Mouse (Mus musculus) heart, embryonic 14.5 days (tissue): ENCODE measurements around the gene Olfr520. TPM values are rescaled to one million over a fixed set of nuclear protein-coding genes. Genes with fewer than 3 reads are reported as not detected.

Experiments
- ATAC-seq: fragments of 200-750 bp; cut with Nextera tagmentation; 2 replicates; pipeline ENCODE4 v1.8.0; 2017; ENCODE audit warnings: low read depth, moderate TSS enrichment; ENCODE audit not compliant: insufficient number of reproducible peaks, insufficient read depth, low FRiP score
- H3K27ac ChIP-seq, 2 experiments: fragments of 200-500 bp in 1 of 2; fragments of 300-500 bp in 1 of 2; sonication (generic) in 1 of 2; replicated peaks in 1 of 2; 2 replicates each; pipeline ENCODE4 v1.5.1; 2012 to 2014; ENCODE audit warnings: low read depth in 2 of 2, low read length in 2 of 2, control low read depth in 1 of 2, mild to moderate bottlenecking in 1 of 2, mixed read lengths in 1 of 2; ENCODE audit not compliant: control insufficient read depth in 1 of 2, insufficient read depth in 1 of 2
- H3K27me3 ChIP-seq: fragments of 300-500 bp; sonication (generic); 2 replicates; pipeline ENCODE4 v1.6.1; 2014; ENCODE audit warnings: mild to moderate bottlenecking, low read length, control low read depth; ENCODE audit not compliant: control insufficient read depth, insufficient read depth
- H3K36me3 ChIP-seq: fragments of 300-500 bp; sonication (generic); 2 replicates; pipeline ENCODE4 v1.6.1; 2014; ENCODE audit warnings: mild to moderate bottlenecking, control low read depth, low read length, mixed read lengths; ENCODE audit not compliant: control insufficient read depth, insufficient read depth
- H3K4me1 ChIP-seq, 2 experiments: fragments of 200-500 bp in 1 of 2; fragments of 300-500 bp in 1 of 2; sonication (generic) in 1 of 2; 2 replicates each; pipeline ENCODE4 v1.6.1; 2012 to 2014; ENCODE audit warnings: low read length in 2 of 2, control low read depth in 1 of 2, mixed read lengths in 1 of 2; ENCODE audit not compliant: control insufficient read depth in 2 of 2, insufficient read depth in 2 of 2
- H3K4me2 ChIP-seq: fragments of 300-500 bp; sonication (generic); 2 replicates; pipeline ENCODE4 v1.6.1; 2014; ENCODE audit warnings: mild to moderate bottlenecking, low read length
- H3K4me3 ChIP-seq, 2 experiments: fragments of 200-500 bp in 1 of 2; fragments of 300-500 bp in 1 of 2; sonication (generic) in 1 of 2; 2 replicates each; pipeline ENCODE4 v1.5.1; 2012 to 2014; ENCODE audit warnings: low read length in 2 of 2, mild to moderate bottlenecking in 2 of 2, control low read depth in 1 of 2, low read depth in 1 of 2, moderate library complexity in 1 of 2; ENCODE audit not compliant: control insufficient read depth in 1 of 2, insufficient read depth in 1 of 2
- H3K9ac ChIP-seq: fragments of 300-500 bp; sonication (generic); 2 replicates; pipeline ENCODE4 v1.6.1; 2014; ENCODE audit warnings: mild to moderate bottlenecking, low read length
- H3K9me3 ChIP-seq: fragments of 300-500 bp; sonication (generic); 2 replicates; pipeline ENCODE4 v1.6.1; 2016; ENCODE audit warnings: low read length, control low read depth; ENCODE audit not compliant: control insufficient read depth
- WGBS: fragments of 180-500 bp; shearing (Covaris S2); extraction: QIAGEN DNeasy Blood & Tissue Kit; methylation state at CpG from one replicate; pipeline ENCODE4 v1.1.7; 2014; 5-methylcytosine and 5-hydroxymethylcytosine counted together
- polyA plus RNA-seq: library from polyadenylated mRNA; unstranded; fragments of >200 nt; fragmentation: Nextera tagmentation; extraction: Ambion mirVana; gene quantifications from 2 replicates; pipeline ENCODE4 v1.2.1, GENCODE M21; 2014

The Olfr520 gene
- polyA plus RNA-seq, 1 experiment from 2014 or later: not detected

GRCm38 (mm10) chr7:99695471-99696057, 34.5 kb upstream of the Olfr520 start:
- peaks cover 2% of the 10 kb centered on the region; the same call in 1 of the 2 replicates for H3K27me3 ChIP-seq
- no peak overlapping the region for H3K27ac ChIP-seq
- no peak for ATAC-seq
- 75% methylated on average over 8 of the region's 8 CpGs for WGBS
- no peaks in the 10 kb centered on the region for H3K36me3 ChIP-seq
- no peak overlapping the region for H3K4me2 ChIP-seq
- no peak overlapping the region for H3K4me3 ChIP-seq
- no peak overlapping the region for H3K9ac ChIP-seq
- H3K9me3 ChIP-seq: no peaks in the 10 kb centered on the region
- H3K4me1 ChIP-seq: peaks cover 0 to 2% of the 10 kb centered on the region in 2 experiments; a peak in 1 of 4 replicates

DNA sequence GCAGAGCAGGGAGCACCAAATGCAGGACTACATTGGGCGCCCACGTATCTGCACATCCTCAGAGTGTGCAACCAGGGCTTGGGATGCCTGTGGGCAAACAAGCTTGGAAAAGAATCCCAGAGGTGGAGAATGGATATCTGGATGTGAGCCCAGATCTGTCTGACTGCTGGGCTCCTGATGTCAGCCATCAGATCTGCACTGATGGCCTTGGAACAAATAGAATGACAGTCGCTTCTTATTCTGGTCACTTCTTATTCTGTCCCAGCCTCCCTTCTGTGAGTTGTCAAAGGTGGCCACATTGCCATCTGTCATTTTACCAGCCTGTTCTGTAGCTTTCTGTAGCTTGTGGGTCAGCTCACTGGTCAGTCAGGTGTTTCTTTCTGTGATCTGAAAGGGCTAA, 31.5 kb upstream of the Olfr520 start:
- Histone ChIP-seq H3K4me3 (no peak overlapping the region), H3K9ac (no peak overlapping the region), H3K9me3 (no peaks in the 10 kb centered on the region), H3K4me2 (no peak overlapping the region), H3K27ac (no peak overlapping the region), H3K4me1 (peaks cover 0 to 4% of the 10 kb centered on the region in 2 experiments; a peak in 1 of 4 replicates), H3K36me3 (no peaks in the 10 kb centered on the region), H3K27me3 (peaks cover 6% of the 10 kb centered on the region; the same call in 1 of the 2 replicates)
- no peak for ATAC-seq
- 77% methylated on average over 3 of the region's 3 CpGs for WGBS

DNA sequence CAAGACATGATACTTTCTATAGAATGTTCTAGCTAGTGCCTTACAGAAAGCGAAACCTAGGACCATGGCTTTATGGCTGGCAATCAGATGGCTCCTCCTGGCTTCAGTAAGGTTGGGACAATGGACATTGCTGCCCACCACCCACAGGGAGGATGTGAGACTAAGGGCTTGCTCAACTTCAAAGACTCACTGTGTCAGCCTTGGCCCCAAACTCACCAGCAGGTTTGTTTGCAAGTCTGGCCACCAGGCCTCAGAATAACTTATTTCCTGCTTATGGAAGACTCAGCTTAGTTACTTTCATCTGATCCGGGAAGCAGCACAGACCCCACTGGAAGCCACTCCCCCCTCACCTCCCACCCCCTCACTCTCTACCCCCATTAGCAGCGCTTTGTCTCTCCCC, 31.0 kb upstream of the Olfr520 start:
- H3K4me3 ChIP-seq: no peak overlapping the region
- H3K36me3 ChIP-seq: no peaks in the 10 kb centered on the region
- H3K4me1 ChIP-seq: peaks cover 0 to 4% of the 10 kb centered on the region in 2 experiments; a peak in 1 of 4 replicates
- no peak overlapping the region for H3K4me2 ChIP-seq
- H3K9ac ChIP-seq: no peak overlapping the region
- peaks cover 6% of the 10 kb centered on the region; the same call in 1 of the 2 replicates for H3K27me3 ChIP-seq
- no peak overlapping the region for H3K27ac ChIP-seq
- 55% methylated on average over 3 of the region's 3 CpGs for WGBS
- H3K9me3 ChIP-seq: no peaks in the 10 kb centered on the region
- no peak for ATAC-seq

- ATAC-seq: no peak
- no peak overlapping the region for H3K4me2 ChIP-seq
- no peak overlapping the region for H3K4me3 ChIP-seq
- peaks cover 0 to 4% of the 10 kb centered on the region in 2 experiments; a peak in 1 of 4 replicates for H3K4me1 ChIP-seq
- H3K36me3 ChIP-seq: no peaks in the 10 kb centered on the region
- no peak overlapping the region for H3K27ac ChIP-seq
- whole genome bisulfite sequencing: 69% methylated on average over 3 of the region's 3 CpGs
- no peak overlapping the region for H3K9ac ChIP-seq
- H3K9me3 ChIP-seq: no peaks in the 10 kb centered on the region
- H3K27me3 ChIP-seq: peaks cover 6% of the 10 kb centered on the region; the same call in 1 of the 2 replicates
Observed at GRCm38 (mm10) chr7:99699709-99700151, 30.3 kb upstream of the Olfr520 start.

GRCm38 (mm10) chr7:99700641-99701040, 29.4 kb upstream of the Olfr520 start:
- Histone ChIP-seq H3K4me2 (no peak overlapping the region), H3K27me3 (peaks cover 6% of the 10 kb centered on the region; the same call in 1 of the 2 replicates), H3K36me3 (no peaks in the 10 kb centered on the region), H3K9me3 (no peaks in the 10 kb centered on the region), H3K4me3 (no peak overlapping the region), H3K9ac (no peak overlapping the region), H3K27ac (no peak overlapping the region), H3K4me1 (peaks cover 0 to 4% of the 10 kb centered on the region in 2 experiments; a peak in 1 of 4 replicates)
- no peak for ATAC-seq
- WGBS: 52% methylated on average over 4 of the region's 4 CpGs

DNA sequence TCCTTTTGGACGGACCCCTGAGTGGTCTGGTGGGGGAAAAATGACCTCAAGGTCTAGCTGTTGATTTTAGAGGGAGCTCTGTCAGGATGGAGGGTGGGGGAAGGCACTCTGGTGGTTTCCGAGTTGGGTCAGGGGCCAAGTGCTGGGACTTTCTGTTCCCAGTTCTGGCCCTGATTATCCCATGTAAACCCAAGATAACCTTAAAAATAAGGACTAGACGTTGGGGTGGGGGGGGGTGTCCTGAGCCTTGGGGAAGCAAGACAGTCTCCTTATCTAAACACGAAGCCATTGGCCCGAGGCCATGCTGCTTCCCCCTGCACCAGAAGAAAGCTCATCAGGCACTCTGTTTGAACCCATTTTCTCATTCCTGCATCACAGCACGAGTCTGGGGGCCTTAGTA, 27.9 kb upstream of the Olfr520 start:
- ATAC-seq: no peak
- Histone ChIP-seq H3K36me3 (no peaks in the 10 kb centered on the region), H3K4me2 (no peak overlapping the region), H3K27me3 (peaks cover 6% of the 10 kb centered on the region; the same call in 1 of the 2 replicates), H3K9me3 (no peaks in the 10 kb centered on the region), H3K27ac (no peak overlapping the region), H3K4me1 (peaks cover 5 to 9% of the 10 kb centered on the region in 2 experiments; a peak in 2 of 4 replicates), H3K9ac (no peak overlapping the region), H3K4me3 (no peak overlapping the region)
- 29% methylated on average over 6 of the region's 6 CpGs for WGBS

- Histone ChIP-seq H3K4me1 (peaks cover 5 to 9% of the 10 kb centered on the region in 2 experiments; a peak in 2 of 4 replicates), H3K4me2 (no peak overlapping the region), H3K36me3 (no peaks in the 10 kb centered on the region), H3K9me3 (no peaks in the 10 kb centered on the region), H3K27me3 (peaks cover 23% of the 10 kb centered on the region; the same call in 1 of the 2 replicates), H3K4me3 (no peak overlapping the region), H3K27ac (no peak overlapping the region), H3K9ac (no peak overlapping the region)
- no peak for ATAC-seq
- WGBS: 87% methylated on average over 3 of the region's 3 CpGs
Observed at GRCm38 (mm10) chr7:99704736-99705519, 25.1 kb upstream of the Olfr520 start.
